Mouse (Mus musculus) liver, embryonic 14.5 days (tissue): ENCODE data around the gene Cmip.

ENCODE experiments used
- CTCF ChIP-seq: IDR thresholded peaks from 2 replicates; pipeline ENCODE4 v1.5.1; 2016; ENCODE audit warnings: antibody characterized with exemption, low read depth, control low read depth
- EP300 ChIP-seq: IDR thresholded peaks from 2 replicates; pipeline ENCODE4 v1.6.1; 2016; ENCODE audit warnings: antibody characterized with exemption, low read depth

DNA sequence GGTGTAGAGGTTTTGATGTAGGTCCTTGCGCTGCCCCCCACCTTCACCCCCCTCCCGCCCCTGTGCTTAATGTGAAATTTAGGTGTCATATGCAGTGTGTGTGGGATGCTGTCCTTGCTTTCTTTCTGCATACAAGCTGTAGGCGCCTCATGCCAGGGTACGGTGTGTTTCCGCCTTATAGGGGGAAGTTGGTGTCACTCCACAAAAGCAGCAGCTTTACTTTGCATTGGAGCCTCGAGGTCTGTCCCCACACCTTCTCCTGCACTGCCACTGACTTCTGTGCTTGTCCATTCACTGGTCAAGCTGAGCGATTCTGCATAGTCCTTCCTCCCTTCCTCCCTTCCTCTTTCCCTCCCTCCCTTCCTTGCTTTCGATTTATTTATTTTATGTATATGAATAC, 250.8 kb downstream of the Cmip start:
- TF ChIP-seq CTCF, result no peak
- no peak for TF ChIP-seq EP300
